Mouse (Mus musculus) c-Kit-positive CD71-positive TER-119-negative erythroid progenitor cells, embryonic 14.5 days (primary cell): ENCODE data around the gene Tmprss15.
A peak's percentile ranks its signal among the peaks of the same experiment; 100 is the strongest.

Source experiments
- DNase-seq: peaks from one replicate; pipeline ENCODE4 v3.0.0-alpha.2; 2013; ENCODE audit warnings: low read depth

The Tmprss15 gene

GRCm38 (mm10) chr16:79090997-79091396 is at the start of gene Tmprss15:
Gene Tmprss15 (minus strand): TSS chr16:79091097.
- no peak for DNase-seq

GRCm38 (mm10) chr16:79114879-79115278 is 24.0 kb upstream of the Tmprss15 start:
- DNase-seq, result no peak

- no peak for DNase-seq
These were observed 18.6 kb upstream of the Tmprss15 start for GRCm38 (mm10) chr16:79109516-79109915.

- DNase-seq, result no peak
These were observed 18.1 kb upstream of the Tmprss15 start for GRCm38 (mm10) chr16:79108969-79109368.

GRCm38 (mm10) chr16:79100325-79100724 is 9.4 kb upstream of the Tmprss15 start:
- DNase-seq, result no peak

GRCm38 (mm10) chr16:79098321-79098720 is 7.4 kb upstream of the Tmprss15 start:
- DNase-seq, result no peak

- no peak for DNase-seq
These were observed 4.3 kb downstream of the Tmprss15 start for GRCm38 (mm10) chr16:79086550-79086949.

GRCm38 (mm10) chr16:79063848-79064247 is 27.0 kb downstream of the Tmprss15 start:
- DNase-seq, result no peak

GRCm38 (mm10) chr16:79058775-79059558 is 31.9 kb downstream of the Tmprss15 start:
- no peak for DNase-seq

GRCm38 (mm10) chr16:79032593-79032992 is 58.3 kb downstream of the Tmprss15 start:
- no peak for DNase-seq

- no peak for DNase-seq
These were observed 88.1 kb downstream of the Tmprss15 start for GRCm38 (mm10) chr16:79002812-79003211.

GRCm38 (mm10) chr16:79001679-79002078 is 89.2 kb downstream of the Tmprss15 start:
- DNase-seq, result no peak

- DNase-seq, result no peak
These were observed 114.5 kb downstream of the Tmprss15 start for GRCm38 (mm10) chr16:78976384-78976783.

GRCm38 (mm10) chr16:78974099-78974498 is 116.8 kb downstream of the Tmprss15 start:
- no peak for DNase-seq

GRCm38 (mm10) chr16:78969091-78969731 is 121.7 kb downstream of the Tmprss15 start:
- DNase-seq, result peak; percentile 4

GRCm38 (mm10) chr16:78957434-78957833 is 133.5 kb downstream of the Tmprss15 start:
- DNase-seq, result no peak

- DNase-seq, result no peak
These were observed 140.5 kb downstream of the Tmprss15 start for GRCm38 (mm10) chr16:78950359-78950758.

- DNase-seq, result no peak
These were observed 153.1 kb downstream of the Tmprss15 start for GRCm38 (mm10) chr16:78937755-78938154.

- DNase-seq, result no peak
These were observed 156.6 kb downstream of the Tmprss15 start for GRCm38 (mm10) chr16:78934298-78934697.

- no peak for DNase-seq
These were observed 159.4 kb downstream of the Tmprss15 start for GRCm38 (mm10) chr16:78931287-78932025.

- DNase-seq, result no peak
These were observed 160.3 kb downstream of the Tmprss15 start, which contains the start of gene Chodl for GRCm38 (mm10) chr16:78930382-78931286. Gene Chodl (plus strand): TSS chr16:78930948.

GRCm38 (mm10) chr16:78922644-78923043 is 168.3 kb downstream of the Tmprss15 start:
- DNase-seq, result no peak
